Mouse (Mus musculus) hindbrain, embryonic 10.5 days (tissue): ENCODE measurements around the gene Cyb5r2. TPM values are rescaled to one million over a fixed set of nuclear protein-coding genes. Genes with fewer than 3 reads are reported as not detected.

Experiments
- DNase-seq: peaks from one replicate; pipeline ENCODE4 v3.0.0-alpha.2; 2017; ENCODE audit warnings: low spot score
- H3K27ac ChIP-seq: fragments of 300-500 bp; sonication (generic); 2 replicates; pipeline ENCODE4 v1.5.1; 2016; ENCODE audit warnings: mild to moderate bottlenecking, moderate library complexity
- H3K27me3 ChIP-seq: fragments of 300-500 bp; sonication (generic); 2 replicates; pipeline ENCODE4 v1.6.1; 2016; ENCODE audit warnings: mild to moderate bottlenecking; ENCODE audit not compliant: poor library complexity, insufficient read depth, severe bottlenecking
- H3K36me3 ChIP-seq: fragments of 300-500 bp; sonication (generic); 2 replicates; pipeline ENCODE4 v1.6.1; 2016; ENCODE audit warnings: mild to moderate bottlenecking, moderate library complexity
- H3K4me1 ChIP-seq: fragments of 300-500 bp; sonication (generic); replicated peaks from 2 replicates; pipeline ENCODE4 v1.6.1; 2016; ENCODE audit warnings: mild to moderate bottlenecking
- H3K4me3 ChIP-seq: fragments of 300-500 bp; sonication (generic); 2 replicates; pipeline ENCODE4 v1.5.1; 2016; ENCODE audit warnings: mild to moderate bottlenecking, moderate library complexity
- H3K9me3 ChIP-seq: fragments of 300-500 bp; sonication (generic); 2 replicates; pipeline ENCODE4 v1.6.1; 2016; ENCODE audit warnings: mild to moderate bottlenecking, moderate library complexity
- WGBS: fragments of 180-500 bp; shearing (Covaris S2); methylation state at CpG from one replicate; pipeline ENCODE4 v1.1.7; 2016; 5-methylcytosine and 5-hydroxymethylcytosine counted together
- polyA plus RNA-seq: library from polyadenylated mRNA; unstranded; fragments of >200 nt; fragmentation: Nextera tagmentation; extraction: Ambion mirVana; gene quantifications from 2 replicates; pipeline ENCODE4 v1.2.1, GENCODE M21; 2016

Gene Cyb5r2
- polyA plus RNA-seq, result 0.46 and 0.51 TPM in 2 replicates

DNA sequence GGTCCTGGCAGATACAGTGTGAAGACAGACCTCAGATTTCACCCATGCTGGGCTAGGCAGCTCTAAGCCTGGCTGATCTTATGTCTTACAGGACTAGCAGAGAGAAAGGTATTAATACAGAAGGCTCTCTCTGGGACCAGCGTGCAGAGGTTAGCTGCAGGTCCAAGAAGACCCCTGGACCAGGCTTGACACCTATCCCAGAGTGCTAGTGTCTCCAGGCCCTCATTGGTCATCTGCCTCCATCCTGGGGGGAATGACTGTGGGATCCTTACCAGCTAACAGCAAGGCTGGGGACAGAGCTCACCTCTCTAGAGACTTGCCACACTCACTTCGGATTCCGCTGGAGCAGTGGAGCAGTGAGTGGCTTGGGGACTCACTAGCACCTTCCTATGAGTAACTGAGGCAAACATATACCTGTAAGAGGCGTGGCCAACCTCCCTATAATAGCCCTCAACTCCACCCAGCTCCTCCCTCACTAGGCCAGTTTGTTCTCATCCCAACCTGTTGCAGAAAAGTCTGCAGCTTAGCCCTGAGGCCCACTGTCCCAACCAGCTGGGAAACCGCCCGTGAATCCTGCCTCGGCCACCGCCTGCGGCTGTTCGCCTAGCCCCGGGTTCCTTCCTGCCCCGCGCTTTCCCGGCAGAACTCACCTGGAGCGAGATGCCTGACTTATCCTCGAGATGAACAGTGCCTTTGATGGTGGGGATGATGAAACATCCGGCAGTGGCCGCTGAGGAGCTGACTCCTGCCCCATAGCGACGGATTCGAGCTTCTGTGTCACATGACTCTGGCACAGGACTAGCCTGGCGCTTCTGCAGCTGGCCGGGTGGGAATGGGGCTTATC, at the start of gene Cyb5r2:
Cyb5r2 (minus strand) TSS at position 725 of the 844 bp plus-strand sequence.
- 15% methylated on average over 23 of the region's 23 CpGs for WGBS

DNA sequence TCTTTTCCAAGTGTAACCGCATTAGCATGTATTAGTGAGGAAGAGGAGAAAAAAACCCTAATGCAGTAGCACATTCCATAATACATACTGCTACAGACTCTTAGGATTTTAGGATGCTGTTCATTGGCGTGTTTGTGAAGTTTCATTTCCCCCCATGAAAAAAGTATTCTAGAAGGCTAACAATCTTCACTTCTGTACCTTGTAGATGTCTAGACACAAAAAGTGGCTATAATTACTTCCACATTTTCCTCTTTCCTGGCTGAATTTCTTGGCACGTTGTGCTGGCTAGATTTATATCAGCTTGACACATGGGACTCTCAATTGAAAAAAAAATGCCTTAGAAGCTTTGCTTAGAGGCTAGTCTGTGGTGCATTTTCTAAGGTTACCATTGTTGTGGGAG, 44.3 kb upstream of the Cyb5r2 start:
- no peaks in the 10 kb centered on the region for H3K36me3 ChIP-seq
- no peaks in the 10 kb centered on the region for H3K4me1 ChIP-seq
- H3K27me3 ChIP-seq, result no peaks in the 10 kb centered on the region
- DNase-seq, result no peak
- WGBS, result 71% methylated on average over 3 of the region's 3 CpGs
- no peak overlapping the region for H3K4me3 ChIP-seq
- no peaks in the 10 kb centered on the region for H3K9me3 ChIP-seq
- H3K27ac ChIP-seq, result no peak overlapping the region

More for the DNA sequence above, at the start of gene Cyb5r2:
- peak within 1 kb of the TSS; percentile 69 for H3K27ac ChIP-seq
- H3K4me1 ChIP-seq, result peaks cover 10% of the 10 kb centered on the region
- peak; percentile 57 for DNase-seq
- H3K4me3 ChIP-seq, result peak within 1 kb of the TSS; percentile 49
- peaks cover 9% of the 10 kb centered on the region; the same call in 1 of the 2 replicates for H3K27me3 ChIP-seq
- H3K9me3 ChIP-seq, result no peaks in the 10 kb centered on the region
- H3K36me3 ChIP-seq, result no peaks in the 10 kb centered on the region

- 89% methylated on average over 2 of the region's 2 CpGs for WGBS
- H3K4me1 ChIP-seq, result no peaks in the 10 kb centered on the region
- H3K27ac ChIP-seq, result no peak within 1 kb of the TSS
- no peak for DNase-seq
- no peaks in the 10 kb centered on the region for H3K9me3 ChIP-seq
- H3K36me3 ChIP-seq, result no peaks in the 10 kb centered on the region
- H3K4me3 ChIP-seq, result no peak within 1 kb of the TSS
- no peaks in the 10 kb centered on the region for H3K27me3 ChIP-seq
Measured at GRCm38 (mm10) chr7:107801108-107801507, 43.3 kb upstream of the Cyb5r2 start, which contains the start of gene Ovch2. TSS of gene Ovch2 (minus strand) at chr7:107801208.

GRCm38 (mm10) chr7:107796500-107796899, 38.7 kb upstream of the Cyb5r2 start:
- DNase-seq, result no peak

DNA sequence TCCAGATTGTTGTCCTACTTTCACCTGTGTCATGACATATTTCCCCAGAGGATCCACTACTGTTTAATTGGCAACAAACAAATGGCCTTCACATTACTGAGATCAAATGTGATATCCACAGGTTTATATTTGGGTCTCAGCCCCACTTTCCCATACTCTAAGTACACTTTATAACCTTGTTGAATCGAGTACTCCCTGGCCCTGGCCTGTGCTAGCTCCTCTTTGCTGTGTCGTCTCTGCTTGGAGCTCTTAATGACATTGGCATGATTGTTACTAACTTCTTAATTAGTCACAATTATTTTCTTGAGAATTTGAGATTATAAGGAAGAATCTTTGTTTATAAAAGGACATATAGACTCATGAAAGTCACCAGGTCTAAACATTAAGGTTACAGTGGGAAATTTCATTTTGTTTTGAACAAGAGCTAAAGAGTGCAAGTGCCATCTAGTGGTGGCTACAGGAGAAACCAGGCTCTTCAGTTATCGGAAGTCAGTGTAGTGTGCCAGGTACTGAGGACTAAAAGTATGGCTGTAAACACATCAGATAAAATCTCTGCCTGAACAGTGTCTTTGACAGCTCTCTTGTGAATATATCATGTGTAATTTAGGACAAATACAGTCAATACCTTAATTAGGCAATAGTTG, 30.3 kb upstream of the Cyb5r2 start:
- H3K4me1 ChIP-seq, result no peaks in the 10 kb centered on the region
- no peak overlapping the region for H3K4me3 ChIP-seq
- H3K9me3 ChIP-seq, result no peaks in the 10 kb centered on the region
- no peak for DNase-seq
- no peaks in the 10 kb centered on the region for H3K27me3 ChIP-seq
- no peak overlapping the region for H3K27ac ChIP-seq
- 63% methylated on average over 3 of the region's 3 CpGs for WGBS
- H3K36me3 ChIP-seq, result no peaks in the 10 kb centered on the region

More at GRCm38 (mm10) chr7:107796500-107796899, 38.7 kb upstream of the Cyb5r2 start:
- Histone ChIP-seq H3K36me3 (no peaks in the 10 kb centered on the region), H3K27ac (no peak overlapping the region), H3K9me3 (no peaks in the 10 kb centered on the region), H3K4me3 (no peak overlapping the region), H3K27me3 (no peaks in the 10 kb centered on the region), H3K4me1 (no peaks in the 10 kb centered on the region)
- WGBS, result 87% methylated on average over 2 of the region's 2 CpGs

DNA sequence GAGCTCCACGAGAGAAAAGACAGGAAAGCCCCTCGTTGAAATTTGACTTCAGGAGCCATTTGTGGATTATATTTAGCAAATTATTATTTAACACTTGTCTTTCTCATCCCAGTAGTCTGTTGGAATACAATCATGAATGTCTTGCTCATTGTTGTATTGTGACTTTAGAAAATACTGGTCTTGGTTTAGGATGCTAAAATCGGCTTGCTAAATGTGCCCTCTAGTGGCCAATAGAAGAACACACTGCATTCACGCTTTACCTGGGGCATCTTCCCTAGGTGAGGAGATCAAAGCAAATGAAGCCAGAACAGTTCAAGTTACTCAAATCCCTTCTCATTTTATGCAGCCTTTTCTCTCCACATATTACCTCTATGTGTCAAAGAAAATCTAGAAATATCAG, 21.8 kb upstream of the Cyb5r2 start:
- whole genome bisulfite sequencing, result 45% methylated on average over 4 of the region's 4 CpGs
- DNase-seq, result no peak

DNA sequence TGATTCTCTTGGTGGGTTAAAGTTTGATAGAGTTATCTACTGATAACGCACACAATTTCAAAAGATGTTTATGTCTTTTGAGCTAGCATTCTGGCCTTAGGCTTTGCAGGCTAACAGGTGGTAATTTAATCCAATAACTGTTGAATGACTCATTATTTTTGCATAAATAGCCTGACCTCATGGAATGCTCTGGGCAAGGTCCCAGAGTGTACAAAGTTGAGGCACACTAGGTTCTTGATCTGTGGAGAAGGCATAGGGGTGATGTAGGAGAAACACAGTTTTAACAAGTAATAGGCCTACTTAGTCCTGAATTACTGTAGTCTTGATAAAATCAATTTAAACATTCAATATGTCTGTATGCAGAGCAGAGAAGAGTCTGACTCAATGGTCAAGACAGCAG, 20.4 kb upstream of the Cyb5r2 start:
- Histone ChIP-seq H3K4me3 (no peak overlapping the region), H3K27me3 (no peaks in the 10 kb centered on the region), H3K9me3 (no peaks in the 10 kb centered on the region), H3K27ac (no peak overlapping the region), H3K4me1 (no peaks in the 10 kb centered on the region), H3K36me3 (no peaks in the 10 kb centered on the region)
- no peak for DNase-seq
- WGBS, result 94% methylated on average over 1 of the region's 1 CpGs

More for the DNA sequence above, 21.8 kb upstream of the Cyb5r2 start:
- no peak overlapping the region for H3K4me3 ChIP-seq
- no peaks in the 10 kb centered on the region for H3K4me1 ChIP-seq
- no peaks in the 10 kb centered on the region for H3K36me3 ChIP-seq
- H3K27ac ChIP-seq, result no peak overlapping the region
- H3K9me3 ChIP-seq, result no peaks in the 10 kb centered on the region
- no peaks in the 10 kb centered on the region for H3K27me3 ChIP-seq

DNA sequence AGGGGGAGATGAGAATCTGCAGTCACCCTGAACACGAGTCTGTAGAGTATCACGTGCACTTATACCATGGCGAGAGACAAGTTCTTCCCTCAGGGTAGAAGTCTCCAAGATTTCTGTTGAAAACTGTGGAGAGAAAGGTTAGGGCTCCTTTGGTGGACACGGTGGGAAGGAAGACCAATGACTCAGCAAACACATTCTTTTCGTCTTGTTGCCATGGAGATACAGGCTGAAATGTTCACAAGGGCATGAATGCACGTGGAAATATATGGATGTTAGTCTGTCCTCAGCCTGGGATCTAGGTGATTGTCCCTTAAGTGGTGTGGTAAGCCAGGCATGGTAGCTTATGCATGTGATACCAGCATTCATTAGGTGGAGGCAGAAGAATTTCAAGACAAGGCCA, 13.0 kb upstream of the Cyb5r2 start:
- Histone ChIP-seq H3K27me3 (no peaks in the 10 kb centered on the region), H3K27ac (no peak overlapping the region), H3K4me3 (no peak overlapping the region), H3K36me3 (no peaks in the 10 kb centered on the region), H3K9me3 (no peaks in the 10 kb centered on the region), H3K4me1 (0 out of 2 replicates have a peak, but pooled peaks cover 6% of the 10 kb centered on the region)
- DNase-seq, result no peak
- WGBS, result 65% methylated on average over 6 of the region's 6 CpGs

DNA sequence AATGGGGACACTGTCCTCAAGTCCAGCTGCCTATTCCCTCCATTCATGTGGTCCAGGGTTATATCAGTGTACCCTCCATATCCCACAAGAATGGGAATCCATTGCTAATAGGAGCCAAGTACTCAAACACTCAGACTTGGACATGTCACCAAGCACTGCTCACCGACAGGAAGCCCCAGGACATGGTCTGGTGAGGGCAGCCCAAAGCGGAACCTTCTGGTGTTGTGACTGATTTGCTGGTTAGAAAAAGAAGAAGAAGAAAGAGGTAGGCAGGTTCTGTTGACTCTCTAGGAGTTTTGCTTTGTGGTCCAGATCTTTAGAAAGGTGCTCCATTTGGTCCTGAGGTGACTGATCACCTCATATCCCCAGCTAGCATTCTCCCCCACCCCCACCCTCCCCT, 1.1 kb downstream of the Cyb5r2 start:
- Histone ChIP-seq H3K27me3 (peaks cover 9% of the 10 kb centered on the region; the same call in 1 of the 2 replicates), H3K9me3 (no peaks in the 10 kb centered on the region), H3K27ac (no peak overlapping the region), H3K36me3 (no peaks in the 10 kb centered on the region), H3K4me3 (no peak overlapping the region), H3K4me1 (peaks cover 10% of the 10 kb centered on the region)
- DNase-seq, result no peak
- 91% methylated on average over 2 of the region's 2 CpGs for WGBS

DNA sequence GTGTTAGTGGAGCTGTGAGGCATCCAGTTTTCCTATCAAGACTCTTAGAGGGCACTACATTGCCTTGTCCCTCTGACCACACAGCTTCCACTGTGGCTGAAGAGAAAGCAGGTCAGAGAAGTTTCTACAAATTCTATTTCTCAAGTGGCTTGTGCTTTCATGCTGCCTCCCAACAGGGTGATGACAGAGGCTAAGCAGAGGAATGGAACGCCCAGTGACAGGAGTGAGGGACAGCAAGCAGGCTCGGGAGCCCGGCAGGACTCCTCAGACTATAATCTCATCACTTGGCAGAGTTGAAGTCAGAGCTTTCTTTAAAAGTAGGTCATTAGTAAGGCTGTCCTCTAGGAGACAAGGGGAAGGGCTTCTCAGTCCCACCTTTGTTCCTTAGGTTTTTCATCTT, 1.9 kb downstream of the Cyb5r2 start:
- WGBS, result 71% methylated on average over 3 of the region's 3 CpGs
- Histone ChIP-seq H3K4me1 (peaks cover 10% of the 10 kb centered on the region), H3K36me3 (no peaks in the 10 kb centered on the region), H3K4me3 (no peak overlapping the region), H3K9me3 (no peaks in the 10 kb centered on the region), H3K27me3 (peaks cover 9% of the 10 kb centered on the region; the same call in 1 of the 2 replicates), H3K27ac (no peak overlapping the region)
- DNase-seq, result no peak

DNA sequence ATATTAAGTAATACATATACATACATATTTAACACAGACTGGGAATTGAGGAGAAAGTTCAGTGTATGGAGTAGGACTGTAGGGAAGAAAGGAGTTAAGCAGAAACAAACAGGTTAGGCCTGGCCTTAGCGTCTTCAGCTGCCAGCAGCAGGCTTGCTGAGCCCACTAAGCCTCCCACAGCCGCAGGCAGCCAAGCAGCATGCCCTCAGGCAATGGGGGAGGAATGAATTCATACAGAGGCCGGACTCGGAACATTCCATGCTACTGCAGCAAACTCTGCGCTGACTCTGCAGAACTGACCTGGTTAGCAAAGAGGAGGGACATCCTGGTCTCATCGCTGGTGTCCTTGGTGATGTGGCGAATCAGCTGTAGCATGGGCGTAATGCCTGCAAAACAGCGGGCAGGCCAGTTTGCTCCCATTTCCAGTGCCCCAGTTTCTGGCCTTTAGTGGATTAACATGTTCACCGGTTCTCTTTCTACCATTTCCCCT, 5.8 kb downstream of the Cyb5r2 start:
- Histone ChIP-seq H3K4me3 (no peak overlapping the region), H3K9me3 (no peaks in the 10 kb centered on the region), H3K36me3 (no peaks in the 10 kb centered on the region), H3K27me3 (0 out of 2 replicates have a peak, but pooled peaks cover 2% of the 10 kb centered on the region), H3K4me1 (no peaks in the 10 kb centered on the region), H3K27ac (no peak overlapping the region)
- WGBS, result 78% methylated on average over 10 of the region's 10 CpGs
- no peak for DNase-seq

DNA sequence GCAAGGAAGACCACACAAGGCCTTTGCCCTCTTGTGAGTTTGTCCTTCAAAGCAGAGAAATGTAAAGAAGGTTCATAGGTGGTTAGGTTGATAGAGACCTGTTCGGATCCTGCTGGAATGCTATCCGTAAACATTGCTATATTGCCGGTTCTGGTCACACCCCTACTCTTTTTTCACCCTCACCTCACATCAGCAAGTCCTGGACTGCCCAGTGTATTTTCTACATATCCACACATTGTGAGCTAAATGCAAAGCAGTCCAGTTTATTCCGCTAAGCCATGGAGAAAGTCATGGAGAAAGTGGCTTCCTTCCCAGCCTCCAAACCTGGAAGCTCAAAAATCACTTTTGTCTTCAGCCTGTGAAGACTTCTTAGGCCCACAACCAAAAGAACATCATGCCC, 8.1 kb downstream of the Cyb5r2 start:
- Histone ChIP-seq H3K27me3 (no peaks in the 10 kb centered on the region), H3K9me3 (no peaks in the 10 kb centered on the region), H3K4me1 (no peaks in the 10 kb centered on the region), H3K4me3 (no peak overlapping the region), H3K36me3 (no peaks in the 10 kb centered on the region), H3K27ac (no peak overlapping the region)
- WGBS, result 96% methylated on average over 4 of the region's 4 CpGs
- no peak for DNase-seq

- no peaks in the 10 kb centered on the region for H3K36me3 ChIP-seq
- H3K4me3 ChIP-seq, result no peak overlapping the region
- peak; percentile 52 for DNase-seq
- no peaks in the 10 kb centered on the region for H3K9me3 ChIP-seq
- WGBS, result 7% methylated on average over 3 of the region's 3 CpGs
- no peaks in the 10 kb centered on the region for H3K27me3 ChIP-seq
- H3K4me1 ChIP-seq, result no peaks in the 10 kb centered on the region
- no peak overlapping the region for H3K27ac ChIP-seq
Measured at GRCm38 (mm10) chr7:107749270-107749669, 8.6 kb downstream of the Cyb5r2 start.
